Mouse (Mus musculus) testis, adult 2 months (tissue): ENCODE data around the gene Snx7.

Source experiments
- CTCF ChIP-seq: fragments of 200-500 bp; IDR thresholded peaks from 2 replicates; pipeline ENCODE4 v1.5.1; 2012; ENCODE audit warnings: low read depth, mild to moderate bottlenecking, inconsistent platforms, low read length, moderate library complexity; ENCODE audit not compliant: control insufficient read depth, insufficient read depth, insufficient replicate concordance
- POLR2A ChIP-seq: fragments of 200-500 bp; IDR thresholded peaks from 2 replicates; pipeline ENCODE4 v1.6.1; 2012; ENCODE audit warnings: low read depth, mild to moderate bottlenecking, inconsistent platforms, low read length, moderate library complexity; ENCODE audit not compliant: control insufficient read depth

DNA sequence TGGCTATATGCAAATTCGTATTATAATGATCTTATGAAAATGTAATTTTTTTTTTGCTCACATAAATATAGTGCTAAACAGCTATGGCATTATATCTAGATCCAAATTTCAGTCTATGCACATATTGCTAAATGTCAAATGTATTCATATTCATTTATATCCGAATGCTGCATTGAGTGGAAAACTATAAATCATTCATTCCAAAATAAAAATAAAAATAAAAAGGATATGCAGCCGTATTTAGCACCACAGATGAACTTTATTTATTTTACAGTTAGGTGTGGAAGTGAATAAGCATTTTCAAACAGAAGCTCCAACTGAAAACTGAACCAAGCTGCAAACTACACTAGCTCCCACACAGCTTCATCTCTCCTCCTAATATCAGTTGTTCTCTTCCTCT lies 45.5 kb downstream of the Snx7 start:
- no peak for TF ChIP-seq CTCF
- no peak for TF ChIP-seq POLR2A
